Mouse (Mus musculus): ENCODE measurements around the gene Pcbp3. TPM values are rescaled to one million over a fixed set of nuclear protein-coding genes. Genes with fewer than 3 reads are reported as not detected.
A peak's percentile ranks its signal among the peaks of the same experiment; 100 is the strongest.

Pcbp3 gene
- total RNA-seq, 2 experiments from 2014 or later, result 60.0 to 65.1 TPM

DNA sequence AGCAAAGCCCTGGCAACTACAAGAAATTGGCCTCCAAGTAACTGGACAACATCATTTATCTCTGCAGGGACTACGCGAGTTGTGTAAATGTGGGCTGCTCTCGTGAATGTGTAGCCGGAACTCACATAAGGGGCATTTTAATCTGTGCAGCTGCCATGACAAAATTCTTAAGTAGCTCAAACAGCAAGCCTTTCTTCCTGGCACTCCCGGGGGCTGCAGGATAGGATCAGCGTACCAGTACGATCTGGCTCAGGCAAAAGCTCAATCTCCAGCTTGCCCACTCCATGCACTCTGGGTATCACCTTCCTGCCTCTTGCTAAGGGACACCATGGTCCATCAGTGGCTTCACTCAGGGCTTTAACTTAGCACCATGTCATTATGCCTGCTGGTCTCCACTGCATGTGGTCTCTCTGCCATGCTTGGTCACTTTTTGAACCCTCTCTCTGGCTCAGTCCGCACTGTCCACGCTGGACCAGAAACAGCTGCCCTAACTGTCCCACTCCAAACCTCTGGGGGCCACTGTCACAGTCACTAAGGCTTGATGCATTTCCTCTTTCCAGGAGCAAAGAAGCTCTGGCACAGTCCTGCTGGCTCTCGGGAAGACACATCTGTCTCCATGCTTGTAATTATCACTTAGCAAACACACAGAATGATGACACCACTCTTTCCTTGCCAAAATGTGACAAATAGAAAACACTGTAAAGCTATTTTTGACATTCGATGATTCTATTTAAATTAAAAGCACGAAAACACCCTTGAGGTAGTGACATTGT lies 102.1 kb downstream of the Pcbp3 start:
- no peak for DNase-seq (ENCODE audit: low spot score in 2 of 2)

DNA sequence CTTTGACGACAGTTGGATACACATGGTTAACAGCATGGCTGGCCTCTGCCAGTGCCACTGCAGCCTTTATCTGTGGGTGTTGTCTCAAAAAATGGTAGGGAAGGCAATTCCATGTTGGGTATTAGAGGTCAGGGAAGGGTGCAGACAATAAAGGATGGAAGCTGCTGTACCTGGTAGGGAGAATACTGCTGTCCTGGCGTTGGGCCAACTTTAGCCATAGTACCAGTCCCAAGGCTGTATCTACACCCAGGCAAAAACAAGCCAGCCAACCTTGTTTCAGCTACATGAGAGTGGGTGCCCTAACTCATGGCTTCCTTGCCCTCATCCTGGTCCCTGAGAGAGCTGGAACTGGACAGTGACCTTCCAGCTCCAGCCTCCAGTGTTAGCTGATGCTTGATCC lies 103.8 kb downstream of the Pcbp3 start:
- no peak for DNase-seq (ENCODE audit: low spot score in 2 of 2)

DNA sequence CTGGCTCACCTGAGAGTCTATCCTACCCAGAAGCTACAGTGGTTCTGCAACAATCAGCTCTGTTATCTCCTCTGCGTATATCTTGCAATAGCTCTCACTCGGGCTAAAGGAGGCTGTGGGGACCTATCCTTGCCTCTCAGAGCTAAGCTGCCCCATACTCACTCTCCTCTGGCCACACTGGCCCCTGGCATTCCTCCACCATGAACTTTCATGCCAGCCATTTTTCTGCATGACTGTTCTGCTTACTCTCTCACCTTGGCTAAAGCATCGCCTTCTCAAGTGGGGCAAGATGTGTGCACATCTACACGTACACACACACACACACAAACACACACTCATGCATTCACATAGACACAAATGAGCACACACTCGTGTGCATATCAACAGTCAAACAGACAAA lies 115.2 kb downstream of the Pcbp3 start:
- no peak for DNase-seq (ENCODE audit: low spot score in 2 of 2)

DNA sequence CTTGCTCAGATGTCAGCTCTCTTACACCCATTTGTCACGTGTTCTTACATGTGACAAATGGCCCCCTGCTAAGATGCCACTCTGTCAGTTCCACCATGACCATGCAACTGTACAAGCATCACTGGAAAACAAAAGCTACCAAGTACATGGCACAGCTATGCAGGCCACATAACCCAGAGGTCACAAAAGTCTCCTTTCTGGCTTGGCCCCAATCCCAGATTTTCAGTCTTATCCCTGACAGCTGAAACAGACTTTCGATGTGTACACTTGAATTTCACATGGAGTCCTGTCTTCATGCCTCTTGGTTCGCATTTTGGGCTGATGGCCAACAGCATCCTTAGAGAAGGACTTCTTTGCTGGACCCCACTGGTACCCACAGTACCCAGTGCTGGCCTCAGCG lies 116.8 kb downstream of the Pcbp3 start:
- no peak for DNase-seq (ENCODE audit: low spot score in 2 of 2)

DNA sequence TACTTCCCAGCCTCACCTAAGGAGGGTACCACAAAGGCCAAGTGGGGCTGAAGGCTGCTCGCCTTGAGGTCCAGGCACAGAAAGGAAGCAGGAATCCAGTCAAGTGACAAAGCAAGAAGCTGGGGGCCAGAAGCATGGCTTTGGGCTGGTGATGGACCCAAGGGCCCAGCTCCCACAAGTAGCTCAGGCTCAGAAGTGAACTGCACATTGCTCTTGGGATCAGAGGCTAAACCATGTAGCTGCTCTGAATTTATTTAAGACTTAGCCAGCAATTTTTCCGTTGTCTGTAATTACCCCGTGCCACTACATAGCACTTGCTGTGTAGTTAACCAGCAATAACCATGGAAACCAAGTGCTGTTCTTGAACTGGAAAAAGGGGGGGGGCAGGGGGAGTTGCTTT lies 117.3 kb downstream of the Pcbp3 start:
- DNase-seq (ENCODE audit: low spot score in 2 of 2), result no peak

DNA sequence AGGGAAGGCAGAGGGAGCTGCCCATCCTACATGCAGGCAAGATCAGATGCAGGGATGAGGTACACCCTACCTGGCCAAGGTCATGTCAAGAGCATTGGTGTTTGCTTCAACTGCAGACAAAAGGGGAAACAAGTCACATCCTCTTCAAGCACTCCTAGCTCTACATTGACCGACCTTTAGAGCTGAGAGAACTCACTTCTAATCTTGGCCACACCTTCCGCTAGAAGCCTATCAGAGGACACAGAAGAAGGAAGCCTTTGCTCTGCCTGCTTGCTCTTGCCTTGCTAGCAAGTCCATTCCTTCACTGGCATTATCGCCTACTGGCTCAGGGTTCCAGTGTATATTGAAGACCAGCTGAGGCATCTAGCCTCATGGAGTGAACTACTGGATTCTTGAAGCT lies 119.6 kb downstream of the Pcbp3 start:
- DNase-seq (ENCODE audit: low spot score in 2 of 2), result no peak

DNA sequence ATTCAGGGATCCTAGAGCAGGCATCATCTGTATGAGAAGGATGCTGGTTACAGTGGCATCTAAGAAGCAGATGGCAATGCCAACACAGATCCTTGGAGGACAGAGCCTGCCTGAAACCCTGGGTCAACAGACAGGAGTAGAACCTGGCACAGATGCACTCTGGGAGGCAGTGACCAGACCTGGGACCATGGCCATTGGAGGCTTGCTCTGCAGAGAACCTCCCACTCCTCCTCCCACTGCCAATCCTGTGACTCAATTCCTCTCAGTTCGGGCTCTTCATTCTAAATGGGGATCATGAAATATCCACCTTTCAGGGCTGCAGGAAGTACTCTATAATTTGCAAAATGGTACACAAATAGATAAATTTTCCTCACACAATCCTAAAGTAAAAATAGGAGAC lies 120.5 kb downstream of the Pcbp3 start:
- DNase-seq (ENCODE audit: low spot score in 2 of 2), result no peak

DNA sequence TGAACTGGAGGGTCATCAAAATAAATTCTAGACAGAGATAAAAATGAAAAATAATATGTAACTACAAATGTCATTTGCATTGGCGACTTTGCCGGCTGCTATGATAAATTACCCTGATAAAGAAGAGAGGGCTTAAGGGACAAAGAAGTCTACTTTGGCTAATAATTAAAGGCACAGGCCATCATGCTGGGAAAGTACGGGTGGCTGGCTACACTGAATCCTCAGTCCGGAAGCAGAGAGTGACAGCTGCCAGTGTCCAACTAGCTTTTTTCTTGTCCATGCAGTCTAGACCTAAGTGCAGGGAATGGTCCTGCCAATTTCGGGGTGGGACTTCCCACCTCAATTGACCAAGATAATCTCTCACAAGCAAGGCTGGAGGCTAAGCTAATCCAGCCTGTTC lies 121.1 kb downstream of the Pcbp3 start:
- no peak for DNase-seq (ENCODE audit: low spot score in 2 of 2)

DNA sequence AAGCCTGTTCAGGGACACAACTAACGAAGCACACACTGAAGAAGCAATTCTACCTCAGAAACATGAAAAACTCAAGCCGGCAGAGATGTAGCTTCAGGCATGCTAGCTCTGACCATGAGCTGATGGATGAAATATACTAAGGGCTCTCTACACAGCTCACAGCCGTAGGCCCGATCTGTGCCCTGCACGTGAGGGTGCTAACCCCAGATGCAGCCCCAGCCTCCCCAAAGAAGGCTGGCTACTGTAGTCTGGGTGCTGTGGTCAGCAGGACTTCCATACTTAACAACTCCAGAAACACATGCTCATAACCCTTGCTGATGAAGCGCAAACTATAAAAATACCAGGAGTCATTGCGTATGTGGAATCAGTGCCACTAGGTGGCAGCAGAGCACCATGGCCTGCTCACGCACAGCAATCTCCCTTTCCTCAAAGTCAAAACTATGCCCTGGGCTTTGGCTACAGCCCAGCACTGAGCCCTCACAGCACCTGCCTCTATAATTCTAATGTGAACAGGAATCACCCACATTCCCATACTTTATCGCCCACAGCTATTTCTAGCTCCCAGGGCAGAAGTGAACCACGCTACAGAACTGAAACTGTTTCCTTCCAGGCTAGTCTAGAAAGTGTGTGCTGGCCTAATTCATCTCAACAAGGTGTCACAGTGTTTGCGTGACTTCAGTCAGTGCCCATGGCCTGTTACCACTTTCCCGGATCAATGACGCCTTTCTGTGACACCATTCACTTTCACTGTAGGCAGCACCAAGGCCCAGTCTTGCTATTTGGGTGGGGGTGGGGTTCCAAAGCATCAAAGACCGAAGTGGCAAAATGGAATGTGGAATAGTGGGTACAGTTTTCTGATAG lies 126.0 kb downstream of the Pcbp3 start:
- DNase-seq (ENCODE audit: low spot score in 2 of 2), result peak; percentile 87 to 88

DNA sequence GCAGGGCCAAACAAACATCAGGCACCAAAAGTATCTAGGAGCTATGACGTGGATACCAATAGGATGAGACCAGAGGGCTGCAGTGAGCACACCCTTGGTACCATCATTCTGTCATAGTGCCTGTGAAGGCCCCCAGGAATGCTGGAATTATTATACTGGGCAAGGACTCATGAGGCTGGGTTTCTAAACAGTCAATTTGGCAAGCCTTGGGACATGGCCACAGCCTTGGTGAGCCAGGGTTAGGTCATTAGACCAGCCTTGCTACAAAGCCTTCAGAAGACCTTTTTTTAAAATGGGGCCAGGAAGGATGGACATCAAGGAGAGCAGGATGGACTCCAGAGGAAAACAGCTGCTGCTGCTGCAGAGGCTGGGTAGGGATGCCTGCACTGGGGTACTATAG lies 128.8 kb downstream of the Pcbp3 start:
- no peak for DNase-seq (ENCODE audit: low spot score in 2 of 2)

DNA sequence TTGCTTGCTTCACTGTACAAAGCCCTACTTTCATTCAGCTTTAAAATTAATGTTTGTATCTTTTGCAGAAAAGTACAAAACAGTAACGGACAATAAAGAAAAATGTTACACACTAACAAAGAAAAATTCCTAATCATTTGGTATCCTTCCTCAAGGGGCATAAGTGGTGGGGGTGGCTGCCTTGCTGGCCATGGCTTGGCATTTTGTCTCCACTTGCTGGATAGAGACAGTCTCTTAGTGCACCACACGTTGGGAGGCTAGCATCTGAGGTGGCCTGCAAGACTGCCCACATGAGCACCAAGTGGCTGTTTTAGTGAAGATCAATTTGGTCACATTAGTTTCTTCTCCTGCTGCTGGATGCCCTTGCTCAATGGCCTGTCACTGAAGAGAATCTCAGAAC lies 129.8 kb downstream of the Pcbp3 start:
- DNase-seq (ENCODE audit: low spot score in 2 of 2), result no peak

DNA sequence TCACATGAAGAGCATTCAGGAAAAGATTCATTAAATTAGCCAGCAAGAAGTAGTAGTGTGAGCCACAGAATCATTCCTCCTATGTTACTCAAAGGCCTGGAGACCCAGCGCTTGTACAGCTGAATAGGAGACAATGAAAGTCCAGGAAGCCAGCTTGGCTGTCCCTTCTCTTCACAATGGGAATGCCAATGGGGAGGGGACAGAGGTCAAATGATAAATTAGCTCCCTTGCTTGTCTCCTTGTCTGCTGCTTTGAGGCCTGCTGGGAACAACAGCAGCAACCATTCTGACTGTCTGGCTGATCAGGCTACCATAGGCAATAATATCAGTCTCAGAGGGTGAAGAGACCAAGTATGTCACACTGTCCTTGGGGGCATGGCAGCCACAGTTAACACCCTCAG lies 130.5 kb downstream of the Pcbp3 start:
- DNase-seq (ENCODE audit: low spot score in 2 of 2), result no peak

DNA sequence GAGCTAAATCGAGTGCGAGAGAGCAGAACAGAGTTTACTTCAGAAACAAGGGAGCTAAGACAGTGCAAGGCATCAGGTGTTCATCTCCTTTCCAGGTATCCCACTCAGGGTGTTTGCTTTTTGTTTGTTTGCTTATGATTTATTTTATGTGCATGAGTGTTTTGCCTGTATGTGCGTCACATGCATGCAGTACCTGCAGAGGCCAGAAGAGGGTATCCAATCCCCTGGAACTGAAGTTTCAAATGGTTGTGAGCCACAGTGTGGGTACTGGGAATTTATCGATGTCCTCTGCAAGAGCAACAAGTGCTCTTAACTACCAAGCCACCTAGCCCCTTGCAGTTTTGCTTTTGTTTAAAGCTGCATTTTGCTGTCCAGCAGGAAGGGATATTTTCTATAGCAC lies 132.8 kb downstream of the Pcbp3 start:
- DNase-seq (ENCODE audit: low spot score in 2 of 2), result no peak

DNA sequence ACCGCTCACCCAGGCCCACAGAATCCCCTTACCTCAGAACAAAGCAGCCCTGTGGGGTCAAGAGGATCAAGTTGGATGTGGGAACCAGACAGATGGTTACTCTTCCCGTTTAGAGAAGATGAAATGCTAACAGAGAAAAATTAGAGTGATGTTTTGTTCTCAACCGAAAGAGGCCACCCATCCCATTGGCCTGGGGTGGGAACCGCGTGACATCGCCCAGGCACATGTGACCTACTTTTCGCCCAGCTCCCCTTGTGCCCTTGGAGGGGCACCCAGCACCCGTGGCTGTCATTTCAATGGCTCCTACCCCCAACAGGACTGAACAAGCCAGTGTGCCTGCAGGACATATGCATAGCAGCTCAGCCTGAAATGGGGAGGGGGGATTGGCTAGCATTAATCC lies 139.0 kb downstream of the Pcbp3 start:
- DNase-seq (ENCODE audit: low spot score in 2 of 2), result no peak

DNA sequence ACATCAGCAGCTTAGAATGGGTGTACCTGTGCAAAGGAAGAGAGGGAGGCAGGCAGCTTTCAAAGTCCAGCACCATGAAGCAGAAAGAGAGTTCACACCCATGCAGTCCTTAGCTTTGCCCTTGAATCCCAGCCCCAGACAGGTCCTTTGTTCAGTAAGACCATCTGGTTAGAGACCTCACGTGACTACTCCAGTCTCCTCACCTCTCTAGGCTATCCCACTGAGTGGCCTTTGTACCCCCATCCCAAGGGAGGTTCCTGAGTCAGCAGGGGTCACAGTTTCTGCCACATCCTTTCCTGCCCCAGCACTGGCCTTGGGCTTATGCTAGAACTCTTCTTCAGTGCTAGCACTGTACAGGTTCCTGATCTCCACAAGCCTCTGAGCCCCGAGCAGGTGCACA lies 142.4 kb downstream of the Pcbp3 start:
- no peak for DNase-seq (ENCODE audit: low spot score in 2 of 2)

DNA sequence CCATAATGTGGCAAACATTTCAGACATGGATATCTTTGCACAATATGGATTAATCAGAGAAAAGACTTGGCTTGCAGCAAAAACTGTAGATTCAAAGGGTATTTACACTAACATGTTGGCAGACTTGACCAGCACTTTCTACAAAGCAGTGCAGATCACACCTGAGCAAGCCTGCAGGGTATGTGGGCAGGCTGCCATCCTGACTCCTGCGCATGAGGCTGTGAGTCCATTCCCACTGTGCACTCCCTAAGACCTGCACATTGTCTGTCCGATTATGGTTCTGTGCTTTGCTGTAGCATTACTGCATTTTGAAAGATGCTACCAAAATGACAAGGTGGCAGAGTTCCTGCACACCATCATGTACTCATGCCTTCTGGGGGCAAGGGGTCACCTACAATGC lies 143.3 kb downstream of the Pcbp3 start:
- DNase-seq (ENCODE audit: low spot score in 2 of 2), result no peak

DNA sequence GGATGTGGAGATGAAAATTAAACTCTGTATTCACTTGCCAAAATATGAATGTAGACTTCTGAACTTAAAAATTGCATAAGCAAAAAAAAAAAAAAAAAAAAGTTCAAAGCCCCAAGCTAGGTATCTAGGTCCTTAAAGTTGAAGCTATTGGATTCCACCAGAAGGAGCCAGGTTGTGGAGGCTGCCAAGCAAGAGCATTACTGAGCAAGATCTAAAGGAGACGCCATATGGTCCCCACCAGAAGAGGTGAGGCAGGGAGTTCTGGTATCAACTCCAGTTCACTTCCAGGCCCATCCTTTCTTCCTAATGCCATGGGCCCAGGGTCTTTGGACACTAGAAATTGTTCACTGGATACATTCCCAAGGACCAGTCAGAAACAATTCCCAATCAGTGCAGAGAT lies 144.8 kb downstream of the Pcbp3 start:
- DNase-seq (ENCODE audit: low spot score in 2 of 2), result no peak

DNA sequence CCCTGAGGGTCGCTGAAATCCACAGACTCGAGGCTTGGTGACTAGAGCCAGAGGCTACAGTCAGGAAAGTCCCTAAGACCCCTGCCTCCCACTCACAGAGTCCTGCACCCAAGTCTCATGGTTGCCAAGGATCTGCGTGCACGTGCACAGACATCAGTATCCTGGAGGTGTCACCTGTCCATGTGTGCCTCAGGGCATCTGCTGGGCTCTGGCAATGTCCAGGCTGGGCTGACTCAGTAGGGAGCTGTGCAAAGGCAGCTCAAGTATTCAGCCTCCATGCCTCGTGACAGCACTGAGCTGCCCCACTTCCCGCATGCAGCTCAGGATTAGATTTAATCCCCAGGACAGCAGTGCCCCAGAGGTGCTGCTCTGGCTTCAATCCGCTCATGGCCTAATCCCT lies 145.3 kb downstream of the Pcbp3 start:
- no peak for DNase-seq (ENCODE audit: low spot score in 2 of 2)

DNA sequence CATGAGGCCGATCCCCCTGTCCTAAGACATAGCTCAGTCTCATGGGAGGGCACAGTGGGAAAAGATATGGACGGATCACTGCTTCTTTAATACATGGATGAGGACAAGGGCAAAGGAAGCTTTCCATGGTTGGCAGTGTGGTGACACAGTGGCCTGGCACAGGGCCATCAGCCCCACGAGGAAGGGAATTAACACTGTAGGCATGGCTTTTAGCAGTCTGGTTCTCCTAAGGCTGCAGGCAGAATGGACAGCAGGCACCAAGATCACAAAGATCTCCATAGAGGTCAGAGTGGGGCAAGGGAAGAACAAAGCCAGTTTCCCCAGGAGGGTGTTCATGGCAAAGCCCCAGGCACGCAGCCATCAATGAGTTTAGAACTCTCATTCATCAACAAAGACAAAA lies 146.2 kb downstream of the Pcbp3 start:
- no peak for DNase-seq (ENCODE audit: low spot score in 2 of 2)

DNA sequence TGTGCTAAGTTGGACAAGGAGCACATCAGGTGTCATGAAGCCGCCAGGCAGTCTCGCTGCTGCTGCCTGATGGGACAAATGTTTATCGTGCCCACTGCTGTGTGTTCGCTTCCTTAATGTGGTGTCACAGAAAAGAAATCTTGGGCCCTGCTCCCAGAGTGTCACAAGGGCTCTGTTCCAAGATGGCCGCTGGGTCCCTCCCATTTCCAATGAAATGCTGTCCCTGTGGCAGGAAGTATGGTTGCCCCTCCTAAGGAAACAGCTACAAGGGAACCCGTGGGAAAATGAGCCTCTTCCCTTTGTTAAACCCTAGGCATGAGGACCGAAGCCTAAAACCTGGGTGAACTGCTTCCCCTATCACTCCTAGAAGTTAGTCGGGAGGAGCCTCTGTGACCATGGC lies 146.9 kb downstream of the Pcbp3 start:
- no peak for DNase-seq (ENCODE audit: low spot score in 2 of 2)

DNA sequence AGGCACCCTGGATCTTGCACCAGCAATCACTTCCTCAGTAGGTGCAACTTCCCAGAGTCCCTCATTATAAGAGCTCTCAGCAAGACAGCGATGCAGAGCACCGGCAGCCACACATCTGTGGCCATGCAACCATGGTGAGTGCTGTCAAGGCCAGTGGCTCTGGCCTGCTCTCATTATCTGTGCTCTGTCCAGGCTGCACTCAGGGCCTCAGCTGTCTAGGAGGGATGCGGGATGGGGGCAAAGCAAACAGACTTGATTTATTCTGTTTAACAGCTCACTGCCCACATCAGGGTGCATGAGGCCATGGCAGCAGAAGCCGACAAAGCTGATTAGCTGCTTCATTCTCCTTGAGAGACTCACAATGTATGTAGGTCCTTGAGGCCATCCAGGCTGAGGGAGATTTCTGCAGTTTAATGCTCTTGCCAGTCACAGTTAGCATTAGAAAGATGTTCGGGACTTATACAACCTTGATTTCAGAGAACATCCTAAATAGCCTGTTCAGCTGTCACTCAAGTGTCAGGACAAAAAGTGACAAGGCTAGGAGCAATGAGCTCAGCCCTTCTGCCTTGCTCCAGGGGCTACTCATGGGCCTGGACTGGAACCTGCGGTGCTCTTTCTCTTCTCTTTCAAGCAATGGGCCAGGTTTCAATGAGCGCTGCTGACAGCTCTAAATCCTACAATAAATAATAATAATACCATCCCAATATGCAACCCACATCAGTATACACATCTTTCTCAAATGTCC lies 151.6 kb downstream of the Pcbp3 start:
- DNase-seq (ENCODE audit: low spot score in 2 of 2), result no peak

DNA sequence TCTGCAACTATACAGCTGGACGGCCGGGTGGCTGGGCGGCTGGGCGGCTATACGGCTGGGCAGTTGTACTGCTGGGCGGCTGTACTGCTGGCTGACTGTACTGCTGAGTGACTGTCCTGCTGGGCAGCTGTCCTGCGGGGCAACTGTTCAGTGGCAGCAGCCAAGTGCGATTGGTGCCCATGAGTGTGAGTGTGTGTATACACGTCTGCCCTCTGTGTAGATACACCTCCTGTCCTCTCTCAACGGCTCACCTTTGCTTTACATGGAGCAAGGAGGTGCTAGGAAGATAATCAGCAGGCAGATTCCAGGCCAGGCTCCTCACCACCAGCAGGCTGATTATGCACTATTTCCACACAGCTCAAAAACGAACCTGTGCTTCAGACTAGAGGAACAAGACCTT lies 152.2 kb downstream of the Pcbp3 start:
- DNase-seq (ENCODE audit: low spot score in 2 of 2), result no peak
